Mouse (Mus musculus): ENCODE results near the gene Spats1. TPM values are rescaled to one million over a fixed set of nuclear protein-coding genes. Genes with fewer than 3 reads are reported as not detected.
"Not testable (repeated sequence)": the region's sequence is repeated elsewhere in the genome, so short reads cannot be mapped to it uniquely, and the experiment has no call there.

Spats1 gene
- total RNA-seq, 4 experiments from 2014 or later = 0.28 to 0.47 (median 0.38) TPM; not detected in 1

- no peak for DNase-seq (ENCODE audit: low spot score)
Measured at GRCm38 (mm10) chr17:45489736-45490135, 14.5 kb upstream of the Spats1 start.

GRCm38 (mm10) chr17:45488321-45489254 lies 13.4 kb upstream of the Spats1 start:
- no peak for DNase-seq (ENCODE audit: low spot score)

GRCm38 (mm10) chr17:45487216-45487615 lies 12.0 kb upstream of the Spats1 start:
- no peak for DNase-seq (ENCODE audit: low spot score)

- DNase-seq (ENCODE audit: low spot score) = no peak
Measured at GRCm38 (mm10) chr17:45485581-45485980, 10.4 kb upstream of the Spats1 start.

DNA sequence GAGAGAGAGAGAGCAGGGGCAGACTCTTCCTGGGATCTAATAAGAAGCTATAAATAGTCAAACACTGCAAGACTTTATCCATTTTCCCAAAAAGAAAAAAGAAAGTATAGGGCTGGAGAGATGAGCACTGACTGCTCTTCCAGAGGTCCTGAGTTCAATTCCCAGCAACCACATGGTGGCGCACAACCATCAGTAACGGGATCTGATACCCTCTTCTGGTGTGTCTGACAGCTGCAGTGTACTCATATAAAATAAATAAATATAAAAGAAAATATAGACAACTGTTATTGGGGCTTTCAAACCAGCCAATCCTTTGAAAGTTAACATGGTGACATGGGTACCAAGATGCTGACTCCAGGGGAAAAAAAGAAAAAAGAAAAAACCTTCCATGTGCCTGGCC lies 5.2 kb upstream of the Spats1 start:
- no peak for DNase-seq (ENCODE audit: low spot score)

DNA sequence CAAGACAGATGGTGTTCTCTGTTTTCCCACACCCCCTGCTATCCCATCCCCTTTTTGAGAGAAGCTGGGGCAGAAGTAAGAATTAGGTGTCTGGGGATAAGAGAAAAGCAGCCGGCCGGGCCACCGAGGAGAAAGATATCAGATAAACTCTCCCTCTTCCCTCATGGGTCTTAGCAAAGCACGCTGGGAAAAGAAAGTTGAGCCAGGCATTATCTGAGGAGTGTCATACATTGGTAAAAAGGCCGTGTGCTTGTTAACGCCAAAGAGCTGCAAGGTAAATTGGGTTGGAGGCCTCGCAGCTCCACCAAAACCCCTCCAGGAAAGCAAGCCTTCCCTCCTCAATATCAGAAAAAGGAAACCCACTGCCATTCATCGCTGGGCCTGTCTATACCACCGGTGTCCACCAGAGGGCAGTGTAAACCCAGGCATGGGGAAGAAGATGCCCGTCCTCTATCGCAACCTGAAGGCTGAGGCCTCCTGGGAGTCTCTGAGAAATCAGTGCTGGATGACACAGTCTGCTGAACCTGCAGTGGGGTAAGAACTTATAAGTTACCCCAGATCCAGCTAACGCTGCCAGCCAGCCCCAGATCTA lies 3.1 kb upstream of the Spats1 start:
- DNase-seq (ENCODE audit: low spot score) = peak; percentile 67

GRCm38 (mm10) chr17:45474146-45474545 lies 1.1 kb downstream of the Spats1 start:
- no peak for DNase-seq (ENCODE audit: low spot score)

DNA sequence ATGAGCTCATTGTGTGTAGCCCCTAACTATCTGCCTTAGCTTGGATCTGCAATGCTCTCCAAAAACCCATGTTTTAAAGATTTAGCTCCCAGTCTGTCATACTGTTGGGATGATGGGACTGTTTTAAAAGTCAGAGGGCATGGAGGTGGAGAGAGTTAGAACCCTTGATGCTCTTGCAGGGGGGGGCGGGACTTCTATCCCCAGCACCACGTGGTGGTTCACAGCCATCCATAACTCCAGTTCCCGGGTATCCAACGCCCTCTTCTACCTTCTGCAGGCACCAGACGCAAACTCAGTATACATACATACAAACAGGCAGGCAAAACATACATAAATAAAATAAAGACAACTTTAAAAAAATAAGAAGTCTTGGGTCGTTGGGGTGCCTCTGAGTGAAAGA lies 1.5 kb downstream of the Spats1 start:
- no peak for DNase-seq (ENCODE audit: low spot score)

DNA sequence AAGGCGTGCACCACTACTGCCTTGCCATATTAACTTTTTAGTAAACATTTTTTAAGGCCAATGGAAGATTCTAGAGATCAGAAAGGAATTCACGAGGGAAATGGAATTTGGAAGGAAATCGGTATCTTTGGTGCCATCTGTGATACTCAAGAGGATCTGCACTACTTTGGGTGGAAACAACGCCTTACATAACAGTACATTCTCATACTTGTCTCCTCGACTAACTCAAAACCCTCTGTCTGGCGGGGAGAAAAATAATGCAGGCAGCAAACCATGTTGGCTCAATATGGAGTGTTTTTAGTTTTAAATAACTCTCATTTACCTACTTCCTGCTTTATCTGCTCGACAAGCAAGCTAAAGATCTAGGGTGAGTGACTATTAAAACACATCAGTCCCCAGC lies 4.5 kb downstream of the Spats1 start:
- DNase-seq (ENCODE audit: low spot score) = no peak

GRCm38 (mm10) chr17:45468302-45468701 lies 6.9 kb downstream of the Spats1 start:
- no peak for DNase-seq (ENCODE audit: low spot score)

GRCm38 (mm10) chr17:45466701-45467100 lies 8.5 kb downstream of the Spats1 start:
- no peak for DNase-seq (ENCODE audit: low spot score)

DNA sequence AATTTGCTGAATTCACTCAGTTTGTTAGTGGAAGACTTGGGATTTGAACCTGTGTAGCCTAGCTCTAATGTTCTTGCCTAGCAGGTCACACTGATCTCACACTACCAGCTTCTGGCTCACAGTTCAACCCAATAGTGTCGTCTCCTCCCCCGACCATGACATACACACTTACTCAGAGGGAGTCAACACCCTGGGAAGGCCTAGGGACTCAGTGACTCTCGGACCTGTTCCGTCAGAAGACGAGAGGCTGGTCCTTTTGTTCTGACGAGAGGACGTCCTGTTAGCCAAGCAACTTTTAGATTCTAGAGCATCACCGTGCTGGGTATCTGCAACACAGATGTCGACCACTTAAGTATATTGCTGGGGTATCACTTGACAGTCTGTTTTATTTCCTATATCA lies 11.0 kb downstream of the Spats1 start:
- no peak for DNase-seq (ENCODE audit: low spot score)

DNA sequence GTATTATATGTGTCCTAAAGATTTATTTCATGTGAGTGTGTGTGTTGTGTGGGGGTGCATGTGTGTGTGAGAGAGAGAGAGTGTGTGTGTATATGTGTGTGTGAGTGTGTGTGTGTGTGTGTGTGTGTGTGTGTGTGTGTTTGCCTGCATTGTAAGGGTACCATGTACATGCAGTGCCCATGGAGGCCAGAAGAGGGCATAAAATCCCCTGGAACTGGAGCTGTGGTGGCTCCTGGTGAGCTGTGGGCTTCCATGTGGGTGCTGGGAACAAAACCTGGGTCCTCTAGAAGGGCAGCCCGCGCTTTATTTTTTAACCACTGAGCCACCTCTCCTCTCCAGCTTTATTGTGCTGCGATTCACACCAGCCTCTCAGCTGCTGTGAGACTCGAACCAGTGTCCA lies 12.7 kb downstream of the Spats1 start:
- DNase-seq (ENCODE audit: low spot score) = no peak

DNA sequence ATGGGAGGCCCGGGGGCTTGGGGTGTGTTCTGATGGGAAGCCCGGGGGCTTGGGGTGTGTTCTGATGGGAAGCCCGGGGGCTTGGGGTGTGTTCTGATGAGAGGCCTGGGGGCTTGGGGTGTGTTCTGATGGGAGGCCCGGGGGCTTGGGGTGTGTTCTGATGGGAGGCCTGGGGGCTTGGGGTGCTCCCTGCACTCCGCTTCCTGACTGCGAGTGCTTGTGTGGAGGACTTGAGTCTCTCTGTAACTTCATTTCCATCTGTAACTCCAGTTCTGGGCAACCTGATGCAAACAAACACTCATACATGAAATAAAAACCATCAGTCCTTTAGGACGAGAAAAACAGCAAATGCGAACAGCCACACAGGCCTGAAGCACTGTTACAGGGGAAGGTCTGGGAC lies 16.2 kb downstream of the Spats1 start:
- no peak for DNase-seq (ENCODE audit: low spot score)

- no peak for DNase-seq (ENCODE audit: low spot score)
Measured at GRCm38 (mm10) chr17:45458516-45458915, 16.7 kb downstream of the Spats1 start.

DNA sequence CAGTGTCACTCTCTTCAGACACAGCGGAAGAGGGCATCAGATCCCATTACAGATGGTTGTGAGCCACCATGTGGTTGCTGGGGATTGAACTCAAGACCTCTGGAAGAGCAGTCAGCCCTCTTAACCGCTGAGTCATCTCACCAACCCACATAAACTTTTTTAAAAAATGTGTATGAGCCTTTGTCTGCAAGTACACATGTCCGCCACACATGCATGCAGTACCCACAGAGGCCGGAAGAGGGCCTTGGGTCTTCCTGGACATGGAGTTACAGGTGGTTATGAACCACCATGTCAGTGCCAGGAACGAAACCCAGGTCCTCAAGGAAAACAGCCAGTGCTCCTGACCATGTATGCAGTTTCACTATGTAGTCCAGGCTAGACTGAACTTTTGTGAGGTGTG lies 17.7 kb downstream of the Spats1 start:
- no peak for DNase-seq (ENCODE audit: low spot score)

DNA sequence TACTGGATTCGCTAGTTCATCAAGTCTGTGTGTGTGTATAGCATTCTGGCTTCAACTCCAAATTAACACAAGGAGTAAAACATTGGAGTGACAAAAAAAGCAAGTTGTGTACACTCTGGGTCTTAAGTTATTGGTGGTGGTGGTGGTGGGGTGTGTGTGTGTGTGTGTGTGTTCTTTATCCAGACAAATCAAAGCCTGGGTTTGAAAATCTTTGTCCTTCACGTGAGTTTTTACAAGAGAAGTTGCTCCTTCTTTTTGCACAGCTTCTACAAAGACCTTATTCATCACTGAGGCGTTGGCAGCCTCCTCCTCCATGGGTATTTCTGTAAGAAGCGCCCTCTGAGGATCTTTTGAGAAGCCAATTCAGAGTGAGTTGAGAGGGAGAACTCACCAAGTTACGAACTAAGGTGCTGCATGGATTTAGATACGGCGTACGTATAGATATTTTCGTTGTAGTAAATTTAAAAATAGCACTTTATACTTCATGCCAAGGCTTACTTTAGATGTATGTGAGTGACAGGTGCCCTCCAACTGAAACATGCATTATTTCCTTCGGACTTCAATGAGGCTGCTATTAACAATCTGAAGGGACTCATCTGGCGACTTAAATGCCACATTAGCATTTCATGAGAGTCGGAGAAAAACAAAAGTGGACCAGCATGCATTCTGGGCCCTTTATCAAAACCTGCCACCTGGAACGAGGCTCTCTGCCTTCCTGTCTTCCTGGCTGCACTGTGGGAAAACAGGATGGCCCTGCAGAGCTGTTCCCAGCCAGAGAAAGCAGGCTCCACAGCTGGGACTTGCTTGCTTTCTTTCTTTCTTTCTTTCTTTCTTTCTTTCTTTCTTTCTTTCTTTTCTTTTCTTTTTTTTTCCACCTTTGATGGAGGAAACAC lies 18.7 kb downstream of the Spats1 start:
- no peak for DNase-seq (ENCODE audit: low spot score)

DNA sequence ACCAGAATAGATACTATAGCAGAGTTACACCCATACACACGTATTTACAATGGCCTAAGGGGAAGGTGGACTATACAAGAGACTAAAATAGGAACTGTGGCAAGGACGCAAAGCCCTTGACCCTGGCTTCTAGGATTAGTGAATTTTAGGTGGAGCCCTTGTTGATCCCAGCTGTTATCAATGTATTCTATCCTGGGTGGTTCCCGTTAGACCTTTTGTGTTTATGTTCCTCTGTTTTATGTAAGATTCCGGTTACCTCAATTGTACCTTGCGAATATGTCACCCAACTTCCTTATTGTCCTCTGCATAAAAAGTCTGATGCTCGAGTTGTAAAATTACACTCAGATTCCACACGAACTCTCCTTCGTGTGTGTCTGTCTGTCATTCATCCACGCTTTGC lies 19.4 kb downstream of the Spats1 start:
- DNase-seq (ENCODE audit: low spot score) = not testable (repeated sequence)

- no peak for DNase-seq (ENCODE audit: low spot score)
Measured at GRCm38 (mm10) chr17:45454794-45455193, 20.4 kb downstream of the Spats1 start.

DNA sequence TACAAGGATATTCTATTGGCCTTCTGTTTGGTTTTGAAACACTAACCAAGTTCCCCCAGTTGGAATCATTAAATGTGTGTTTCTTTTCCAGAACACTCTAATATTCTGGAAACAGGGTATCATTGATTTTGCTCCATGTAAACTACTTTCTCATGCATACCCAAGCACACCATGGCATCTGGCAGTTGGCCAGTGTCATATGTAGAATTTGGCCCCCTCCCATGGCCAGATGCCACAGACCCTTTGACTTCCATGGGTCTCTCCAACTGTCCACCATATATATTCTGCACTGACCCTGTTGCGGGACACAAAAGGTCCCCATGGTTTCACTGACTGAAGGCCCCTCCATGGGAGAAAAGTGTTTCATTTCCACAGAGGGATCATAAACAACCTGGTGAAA lies 22.9 kb downstream of the Spats1 start:
- DNase-seq (ENCODE audit: low spot score) = no peak

DNA sequence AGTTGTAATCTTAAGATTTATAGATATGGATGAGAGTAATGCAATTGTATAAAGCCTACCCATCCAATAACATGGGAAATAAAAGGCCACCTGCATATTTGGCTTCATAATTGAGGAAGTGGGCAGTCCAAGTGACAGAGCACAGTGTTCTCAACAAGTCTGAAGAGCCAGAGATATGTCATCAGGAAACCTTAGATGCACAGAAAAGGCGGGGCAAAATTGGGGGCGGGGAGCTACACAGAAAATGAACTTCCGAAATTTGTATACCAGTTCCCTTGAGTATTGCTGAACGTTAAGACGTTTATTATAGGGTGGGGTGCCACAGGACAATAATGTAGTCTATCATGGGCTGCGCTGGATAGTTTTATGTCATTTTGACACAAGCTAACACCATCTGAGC lies 25.1 kb downstream of the Spats1 start:
- no peak for DNase-seq (ENCODE audit: low spot score)

GRCm38 (mm10) chr17:45449586-45449985 lies 25.6 kb downstream of the Spats1 start:
- DNase-seq (ENCODE audit: low spot score) = no peak

All from heart, adult 8-10 months (tissue).